Mouse (Mus musculus) kidney, postnatal 14 days (tissue): ENCODE results near the gene Tecr.

Source experiments
- DNase-seq: peaks from one replicate; pipeline ENCODE4 v3.0.0; 2022; ENCODE audit warnings: mixed read lengths

Tecr gene

GRCm38 (mm10) chr8:83535736-83536135 lies 72.0 kb downstream of the Tecr start, which contains the start of gene Olfr370:
Gene Olfr370 (plus strand): TSS chr8:83535780.
- DNase-seq: no peak

- no peak for DNase-seq
Observed at GRCm38 (mm10) chr8:83534802-83535201, 73.0 kb downstream of the Tecr start.
